Mouse (Mus musculus): ENCODE results near the gene Adgrg1. TPM values are rescaled to one million over a fixed set of nuclear protein-coding genes. Genes with fewer than 3 reads are reported as not detected.

Gene Adgrg1
- total and polyA plus RNA-seq, 3 experiments = 52.1 to 107 (median 67.8) TPM

GRCm38 (mm10) chr8:94995336-94995893 lies 20.9 kb downstream of the Adgrg1 start:
- Histone ChIP-seq H3K79me2 (replicated peaks; ENCODE audit: control insufficient read depth, insufficient read depth, low read length) (no peaks in the 10 kb centered on the region), H3K27me3 (ENCODE audit: control insufficient read depth, insufficient read depth, low read length) (no peaks in the 10 kb centered on the region), H3K4me1 (ENCODE audit: control insufficient read depth, insufficient read depth, low read length) (peaks cover 34% of the 10 kb centered on the region), H3K4me3 (no peak overlapping the region; the same call in 1 of the 2 replicates), H3K36me3 (ENCODE audit: control insufficient read depth, insufficient read depth, low read length) (no peaks in the 10 kb centered on the region), H3K9ac (ENCODE audit: low read depth, low read length) (0 out of 2 replicates have a peak overlapping the region, but pooled peaks have one; percentile 17), H3K27ac (peak overlapping the region; percentile 93)
- TF ChIP-seq POLR2A (IDR thresholded peaks at IDR 0.05; ENCODE audit: insufficient read depth, low read depth, low read length) (no peak), CTCF (IDR thresholded peaks at IDR 0.05) (no peak), EP300 (IDR thresholded peaks at IDR 0.05; ENCODE audit: insufficient read depth, low read depth, low read length) (no peak)
- no peak for DNase-seq
- WGBS = 48% methylated on average over 5 of the region's 5 CpGs
- intact Hi-C loops (cut with DNase I) = no loop called here

- 74% methylated on average over 12 of the region's 12 CpGs for WGBS
- H3K4me1 ChIP-seq (ENCODE audit: control insufficient read depth, insufficient read depth, low read length) = peaks cover 35% of the 10 kb centered on the region
These were observed 21.5 kb downstream of the Adgrg1 start for GRCm38 (mm10) chr8:94996037-94996436.

GRCm38 (mm10) chr8:94996899-94997856 lies 22.6 kb downstream of the Adgrg1 start:
- peak overlapping the region; percentile 93 for H3K27ac ChIP-seq
- WGBS = 55% methylated on average over 6 of the region's 6 CpGs
- H3K27me3 ChIP-seq (ENCODE audit: control insufficient read depth, insufficient read depth, low read length) = no peaks in the 10 kb centered on the region
- TF ChIP-seq EP300 (IDR thresholded peaks at IDR 0.05; ENCODE audit: insufficient read depth, low read depth, low read length) (0 out of 2 replicates have a peak, but pooled peaks have one; percentile 46), POLR2A (IDR thresholded peaks at IDR 0.05; ENCODE audit: insufficient read depth, low read depth, low read length) (0 out of 2 replicates have a peak, but pooled peaks have one; percentile 21), CTCF (IDR thresholded peaks at IDR 0.05) (peak; percentile 29)
- no peak for DNase-seq
- intact Hi-C loops (cut with DNase I) = no loop called here
- H3K9ac ChIP-seq (ENCODE audit: low read depth, low read length) = peak overlapping the region; percentile 16
- H3K4me3 ChIP-seq = no peak overlapping the region
- H3K79me2 ChIP-seq (replicated peaks; ENCODE audit: control insufficient read depth, insufficient read depth, low read length) = no peaks in the 10 kb centered on the region
- H3K36me3 ChIP-seq (ENCODE audit: control insufficient read depth, insufficient read depth, low read length) = no peaks in the 10 kb centered on the region
- peaks cover 34% of the 10 kb centered on the region for H3K4me1 ChIP-seq (ENCODE audit: control insufficient read depth, insufficient read depth, low read length)

More at GRCm38 (mm10) chr8:94996037-94996436, 21.5 kb downstream of the Adgrg1 start:
- no peaks in the 10 kb centered on the region for H3K36me3 ChIP-seq (ENCODE audit: control insufficient read depth, insufficient read depth, low read length)
- no peak for DNase-seq
- intact Hi-C loops (cut with DNase I) = no loop called here
- H3K27me3 ChIP-seq (ENCODE audit: control insufficient read depth, insufficient read depth, low read length) = no peaks in the 10 kb centered on the region
- H3K79me2 ChIP-seq (replicated peaks; ENCODE audit: control insufficient read depth, insufficient read depth, low read length) = no peaks in the 10 kb centered on the region
- TF ChIP-seq POLR2A (IDR thresholded peaks at IDR 0.05; ENCODE audit: insufficient read depth, low read depth, low read length) (no peak), CTCF (IDR thresholded peaks at IDR 0.05) (no peak), EP300 (IDR thresholded peaks at IDR 0.05; ENCODE audit: insufficient read depth, low read depth, low read length) (no peak)
- 0 out of 2 replicates have a peak overlapping the region, but pooled peaks have one; percentile 11 for H3K9ac ChIP-seq (ENCODE audit: low read depth, low read length)
- no peak overlapping the region for H3K4me3 ChIP-seq
- H3K27ac ChIP-seq = peak overlapping the region; percentile 93

DNA sequence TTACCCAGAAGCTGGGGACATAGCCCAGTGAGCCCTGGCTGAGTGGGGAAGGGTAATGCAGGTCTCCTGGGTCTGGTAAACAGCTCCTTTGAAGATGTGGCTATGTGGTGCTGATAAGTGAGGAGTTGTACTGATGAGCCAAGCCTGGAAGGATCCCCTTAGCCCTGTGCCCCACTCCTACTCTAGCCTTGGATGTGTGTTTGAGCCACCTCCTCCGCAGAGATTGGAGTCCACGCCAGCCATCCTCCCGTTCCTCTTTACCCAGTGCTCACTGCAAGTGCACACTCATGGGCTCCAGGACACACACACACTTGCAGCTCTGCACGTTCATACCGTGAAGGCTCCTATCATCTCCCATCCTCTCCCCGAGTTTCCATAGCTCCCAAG lies 23.3 kb downstream of the Adgrg1 start:
- TF ChIP-seq POLR2A (IDR thresholded peaks at IDR 0.05; ENCODE audit: insufficient read depth, low read depth, low read length) = no peak
- TF ChIP-seq CTCF (IDR thresholded peaks at IDR 0.05) = no peak
- no peak for TF ChIP-seq EP300 (IDR thresholded peaks at IDR 0.05; ENCODE audit: insufficient read depth, low read depth, low read length)
- no peak for DNase-seq
- 41% methylated on average over 6 of the region's 6 CpGs for WGBS
- Histone ChIP-seq H3K27me3 (ENCODE audit: control insufficient read depth, insufficient read depth, low read length) (no peaks in the 10 kb centered on the region), H3K9ac (ENCODE audit: low read depth, low read length) (peak overlapping the region; percentile 1; the same call in 1 of the 2 replicates), H3K36me3 (ENCODE audit: control insufficient read depth, insufficient read depth, low read length) (no peaks in the 10 kb centered on the region), H3K79me2 (replicated peaks; ENCODE audit: control insufficient read depth, insufficient read depth, low read length) (no peaks in the 10 kb centered on the region), H3K4me1 (ENCODE audit: control insufficient read depth, insufficient read depth, low read length) (peaks cover 33% of the 10 kb centered on the region), H3K4me3 (0 out of 2 replicates have a peak overlapping the region, but pooled peaks have one; percentile 4), H3K27ac (peak overlapping the region; percentile 93)
- intact Hi-C loops (cut with DNase I) = no loop called here

- peak overlapping the region; percentile 1 for H3K9ac ChIP-seq (ENCODE audit: low read depth, low read length)
- DNase-seq = peak in 1 of 2 experiments; percentile 49
These were observed 23.9 kb downstream of the Adgrg1 start for GRCm38 (mm10) chr8:94998431-94998830.

More at GRCm38 (mm10) chr8:94998431-94998830, 23.9 kb downstream of the Adgrg1 start:
- peaks cover 31% of the 10 kb centered on the region for H3K4me1 ChIP-seq (ENCODE audit: control insufficient read depth, insufficient read depth, low read length)
- 48% methylated on average over 2 of the region's 2 CpGs for WGBS
- peak overlapping the region; percentile 4; the same call in 1 of the 2 replicates for H3K4me3 ChIP-seq
- TF ChIP-seq POLR2A (IDR thresholded peaks at IDR 0.05; ENCODE audit: insufficient read depth, low read depth, low read length) (no peak), CTCF (IDR thresholded peaks at IDR 0.05) (no peak), EP300 (IDR thresholded peaks at IDR 0.05; ENCODE audit: insufficient read depth, low read depth, low read length) (no peak)
- H3K27me3 ChIP-seq (ENCODE audit: control insufficient read depth, insufficient read depth, low read length) = no peaks in the 10 kb centered on the region
- intact Hi-C loops (cut with DNase I) = no loop called here
- H3K27ac ChIP-seq = peak overlapping the region; percentile 93
- H3K79me2 ChIP-seq (replicated peaks; ENCODE audit: control insufficient read depth, insufficient read depth, low read length) = no peaks in the 10 kb centered on the region
- no peaks in the 10 kb centered on the region for H3K36me3 ChIP-seq (ENCODE audit: control insufficient read depth, insufficient read depth, low read length)
